Mouse (Mus musculus) heart, postnatal 25 days (tissue): ENCODE data around the gene BC017158. TPM values are rescaled to one million over a fixed set of nuclear protein-coding genes. Genes with fewer than 3 reads are reported as not detected.
"Not testable (repeated sequence)": the region's sequence is repeated elsewhere in the genome, so short reads cannot be mapped to it uniquely, and the experiment has no call there.

Experiments used
- DNase-seq: peaks from one replicate; pipeline ENCODE4 v3.0.0; 2022; ENCODE audit warnings: low spot score
- intact Hi-C: fragments of 180-260 bp; cut with DNase I; formaldehyde crosslinking; loops from one replicate; pipeline ENCODE4 v1.15.1; 2025
- total RNA-seq, 2 experiments: library from RNA; stranded (reverse); gene quantifications; 2 replicates each; pipeline ENCODE4 v1.2.3; 2021

Gene BC017158
- 1 to 10 TPM; 6.1 to 6.4 TPM for total RNA-seq

DNA sequence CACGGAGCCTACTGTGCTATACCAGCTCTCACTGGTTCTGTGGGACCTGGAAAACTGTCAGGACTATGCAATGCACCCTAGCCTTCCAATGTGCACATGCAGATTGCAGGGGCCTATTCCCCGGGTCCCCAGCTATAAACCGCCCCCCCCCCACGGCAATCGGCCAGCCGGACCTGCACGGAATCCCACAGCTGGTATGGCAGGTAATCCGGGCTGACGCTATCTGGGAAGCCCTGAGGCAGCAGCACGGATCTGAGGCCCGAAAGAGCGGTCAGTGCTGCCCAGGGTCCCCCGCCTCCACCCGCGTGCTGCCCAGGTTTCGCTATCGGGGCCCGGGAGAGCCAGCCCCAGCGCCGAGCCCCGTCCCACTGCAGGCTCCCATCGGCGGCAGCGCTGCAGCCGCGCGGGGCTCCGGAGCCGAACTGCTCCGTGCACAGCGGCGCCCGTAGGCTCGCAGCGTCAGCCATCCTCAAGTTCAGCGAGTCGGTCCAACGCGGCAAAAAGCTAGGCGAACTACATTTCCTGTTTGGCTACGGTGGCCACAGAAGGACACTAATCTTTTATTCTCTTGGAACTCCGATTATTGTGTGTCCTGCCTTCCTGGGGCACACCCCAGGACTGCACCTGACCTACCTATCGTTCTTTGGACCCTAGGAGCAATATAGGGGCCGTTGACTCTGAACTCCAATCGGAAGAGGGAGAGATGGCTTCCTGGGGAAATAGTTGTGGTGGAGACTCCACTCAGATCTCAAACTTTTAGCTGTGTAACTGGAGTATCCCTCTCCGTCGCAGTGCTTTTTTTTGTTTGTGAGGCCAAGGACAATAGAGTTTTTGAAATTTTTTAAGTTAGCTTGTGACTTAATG, at the start of gene BC017158:
BC017158 (minus strand) TSS at position 554 of the 864 bp plus-strand sequence.
- DNase-seq, result peak; percentile 49
- intact Hi-C loops, result loop anchor here (2.0 kb wide), 1 partner anchor 49 kb away; no protein-coding TSS in a partner anchor

DNA sequence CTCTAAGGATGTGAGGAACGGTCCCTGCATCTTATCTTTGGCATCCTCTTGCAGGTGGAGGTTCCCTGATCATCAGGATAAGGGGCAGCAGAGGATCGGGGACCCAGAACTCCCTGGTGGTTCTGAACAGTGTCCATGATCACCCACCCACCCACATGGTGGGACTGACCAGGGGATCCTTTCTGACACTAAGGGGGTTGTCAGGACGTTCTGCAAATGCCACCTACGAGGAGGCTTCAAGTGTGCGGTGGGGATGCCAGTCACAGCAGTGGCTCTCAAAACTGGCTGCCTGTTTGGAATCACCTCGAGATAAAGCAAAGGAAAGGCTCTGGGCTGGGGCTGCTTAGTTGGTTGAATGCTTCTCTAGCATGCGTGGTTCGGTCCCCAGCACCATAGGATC, 49.0 kb upstream of the BC017158 start:
- no peak for DNase-seq
- intact Hi-C loops, result no loop called here

DNA sequence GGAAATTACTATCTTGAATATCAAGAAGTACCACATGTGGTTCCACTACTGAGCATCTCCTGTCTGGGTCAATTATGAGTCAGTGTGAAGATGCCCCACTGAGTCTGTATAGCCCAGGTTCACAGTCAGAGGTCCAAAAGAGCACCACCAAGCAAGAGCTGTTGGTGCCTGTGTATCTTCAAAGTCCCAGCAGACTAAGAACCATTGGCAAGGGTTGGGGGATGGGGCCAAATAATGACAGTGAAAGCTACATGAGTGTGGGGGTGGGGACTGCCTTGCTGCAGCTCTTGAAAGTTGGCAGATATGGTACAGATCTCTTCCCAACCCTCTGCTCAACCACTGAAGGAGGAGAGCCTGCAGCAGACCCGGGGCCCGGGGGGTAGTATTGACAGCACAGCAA, 48.6 kb upstream of the BC017158 start:
- intact Hi-C loops, result no loop called here
- DNase-seq, result no peak

DNA sequence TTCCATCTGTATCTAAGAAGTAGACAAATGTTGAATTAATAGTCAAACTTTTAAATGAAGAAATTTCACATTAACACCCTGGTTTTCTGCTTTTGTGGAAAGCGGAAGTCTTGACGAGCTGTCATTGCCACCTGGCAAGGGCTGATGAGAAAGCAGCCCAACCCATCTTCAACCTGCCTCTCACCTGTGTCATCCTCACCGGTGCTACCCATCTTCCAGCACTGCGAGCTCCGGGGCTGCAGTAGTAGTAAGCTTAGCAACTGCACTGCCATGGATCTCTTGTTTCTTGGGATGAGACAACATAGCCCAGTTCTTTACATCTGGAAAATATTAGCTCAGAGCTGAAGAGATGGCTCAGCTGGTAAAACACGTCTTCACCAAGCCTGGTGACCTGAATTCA, 47.7 kb upstream of the BC017158 start:
- intact Hi-C loops, result loop anchor here (2.0 kb wide), 3 partner anchors 41 to 109 kb away; partner anchors contain the start of gene Armc5
- DNase-seq, result no peak

DNA sequence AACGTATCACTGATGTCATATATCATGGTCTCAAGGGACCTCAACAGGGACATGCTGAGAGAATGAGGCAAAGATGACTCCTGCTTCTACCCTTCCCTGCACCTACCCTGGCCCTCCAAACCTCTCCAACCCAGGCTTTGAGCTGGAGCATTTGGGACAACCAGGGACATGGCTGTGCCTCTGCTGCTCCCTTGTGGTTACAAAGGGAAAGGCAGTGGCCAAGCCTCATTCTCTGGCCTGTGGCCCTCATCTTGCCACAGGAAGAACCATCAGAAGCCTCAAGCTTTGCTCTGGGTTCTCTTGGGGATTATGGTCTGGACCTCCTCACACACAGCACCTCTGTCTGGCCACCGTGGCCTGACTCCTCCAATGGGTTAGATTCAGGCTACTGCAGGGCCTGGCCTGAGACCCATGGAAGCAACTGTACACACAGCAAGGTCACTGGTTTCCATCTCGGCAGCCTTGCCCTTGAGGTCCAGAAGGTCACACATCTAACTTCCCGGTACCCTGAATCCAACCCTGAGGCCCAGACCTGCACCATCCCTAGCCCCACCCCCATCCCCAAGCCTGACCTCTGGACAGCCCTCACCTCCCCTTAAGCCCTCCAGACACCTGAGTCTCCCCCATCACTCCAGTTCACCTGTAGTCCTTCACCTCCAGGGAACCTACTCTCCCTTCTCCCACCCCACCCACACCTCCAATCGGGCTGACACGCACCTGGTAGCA, 47.1 kb upstream of the BC017158 start:
- intact Hi-C loops, result loop anchor here (2.0 kb wide), 3 partner anchors 40 to 108 kb away; partner anchors contain the start of gene Armc5
- DNase-seq, result peak; percentile 57

DNA sequence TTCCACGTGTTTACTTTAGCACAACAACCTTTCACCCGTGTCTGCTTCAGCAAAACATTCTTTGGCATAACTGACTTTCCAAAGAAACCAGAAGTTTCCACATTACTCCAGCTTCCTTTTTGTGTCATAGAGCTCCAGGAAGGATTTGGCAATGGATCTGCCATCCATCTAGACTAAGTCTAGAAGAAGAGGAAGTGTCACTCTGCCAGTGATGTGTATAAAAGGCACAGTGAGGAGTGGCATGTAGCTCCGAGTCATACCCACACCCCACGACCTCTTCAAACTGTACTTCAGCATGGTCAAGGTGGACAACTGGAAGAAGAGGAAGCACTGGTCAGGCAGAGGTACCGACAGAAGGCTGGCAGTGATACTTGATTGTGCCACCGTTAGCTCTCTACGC, 46.5 kb upstream of the BC017158 start:
- intact Hi-C loops, result loop anchor here (2.0 kb wide), 3 partner anchors 40 to 108 kb away; partner anchors contain the start of gene Armc5
- no peak for DNase-seq

DNA sequence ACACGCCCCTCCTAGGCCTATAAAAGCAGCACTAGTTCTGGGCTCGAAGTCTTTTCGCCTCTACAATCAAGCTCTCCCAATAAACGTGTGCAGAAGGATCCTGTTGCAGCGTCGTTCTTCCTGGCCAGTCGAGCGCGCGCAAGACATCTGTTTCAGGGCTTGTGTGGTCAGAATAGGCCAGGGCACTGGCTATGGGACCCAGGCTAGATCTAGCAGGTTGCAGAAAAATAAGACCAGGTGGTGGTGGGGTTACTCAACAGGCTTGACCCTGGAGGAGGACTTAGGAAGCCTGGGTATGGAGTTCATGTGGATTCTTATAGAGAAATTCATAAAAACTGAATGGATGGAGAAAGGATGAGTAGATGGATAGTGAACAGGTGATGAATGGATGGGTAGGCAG, 44.7 kb upstream of the BC017158 start:
- intact Hi-C loops, result not testable (repeated sequence)

DNA sequence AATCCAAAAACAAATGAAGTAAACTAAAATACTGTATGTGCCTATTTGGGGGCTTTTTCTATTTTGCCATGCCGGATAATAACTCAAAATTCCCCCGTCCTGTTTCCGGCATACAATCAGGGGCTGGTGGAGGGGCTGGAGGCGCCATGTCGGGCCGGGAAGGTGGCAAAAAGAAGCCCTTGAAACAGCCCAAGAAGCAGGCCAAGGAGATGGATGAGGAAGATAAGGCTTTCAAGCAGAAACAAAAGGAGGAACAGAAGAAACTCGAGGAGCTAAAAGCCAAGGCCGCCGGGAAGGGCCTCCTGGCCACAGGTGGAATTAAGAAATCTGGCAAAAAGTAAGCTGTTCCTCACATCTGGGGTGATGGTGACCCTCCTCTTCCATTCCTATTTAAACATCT, 42.4 kb upstream of the BC017158 start:
- DNase-seq, intact Hi-C loops: not testable (repeated sequence)

More for the DNA sequence above, 44.7 kb upstream of the BC017158 start:
- not testable (repeated sequence) for DNase-seq

DNA sequence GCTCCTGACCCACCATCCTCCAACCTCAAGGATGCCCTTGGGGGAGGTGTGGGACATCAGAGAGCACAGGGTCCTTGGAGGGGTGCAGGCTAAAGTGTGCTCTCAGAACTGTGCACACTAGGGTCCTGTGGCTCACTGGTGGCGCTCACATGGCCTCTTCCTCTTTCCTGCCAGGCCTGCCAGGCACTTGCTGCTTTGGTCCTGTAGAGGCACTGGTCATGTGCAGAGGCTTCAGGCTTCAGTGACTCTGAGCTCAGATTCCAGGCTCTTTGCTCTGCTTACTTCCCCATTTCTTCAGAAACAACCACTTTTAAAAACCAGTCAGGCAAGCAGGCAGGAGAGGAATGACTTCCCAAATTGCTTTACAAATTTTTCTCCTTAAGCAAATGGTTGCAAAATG, 34.9 kb upstream of the BC017158 start:
- intact Hi-C loops, result loop anchor here (10.0 kb wide), 1 partner anchor 468 kb away; no protein-coding TSS in a partner anchor
- DNase-seq, result no peak

DNA sequence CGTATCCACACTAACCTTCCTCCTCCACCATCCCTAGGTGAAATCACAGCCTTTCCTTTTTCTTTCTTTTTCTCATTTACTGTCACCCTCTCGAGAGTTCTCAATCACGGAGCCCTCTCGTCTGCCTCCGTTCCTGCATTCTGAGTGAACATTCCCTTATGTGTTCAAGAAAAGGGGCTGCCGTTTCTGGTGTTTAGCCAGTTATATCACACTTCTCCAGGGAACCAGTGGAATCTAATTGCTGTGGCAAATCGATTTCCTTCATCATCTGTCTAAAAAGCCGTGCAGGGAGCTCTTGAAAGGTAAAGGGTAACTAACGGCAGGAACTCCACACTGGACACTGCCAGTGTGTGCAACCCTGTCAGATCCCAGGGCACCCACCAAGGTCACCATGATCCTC, 33.0 kb upstream of the BC017158 start:
- intact Hi-C loops, result loop anchor here (10.0 kb wide), 1 partner anchor 466 kb away; no protein-coding TSS in a partner anchor
- DNase-seq, result no peak

DNA sequence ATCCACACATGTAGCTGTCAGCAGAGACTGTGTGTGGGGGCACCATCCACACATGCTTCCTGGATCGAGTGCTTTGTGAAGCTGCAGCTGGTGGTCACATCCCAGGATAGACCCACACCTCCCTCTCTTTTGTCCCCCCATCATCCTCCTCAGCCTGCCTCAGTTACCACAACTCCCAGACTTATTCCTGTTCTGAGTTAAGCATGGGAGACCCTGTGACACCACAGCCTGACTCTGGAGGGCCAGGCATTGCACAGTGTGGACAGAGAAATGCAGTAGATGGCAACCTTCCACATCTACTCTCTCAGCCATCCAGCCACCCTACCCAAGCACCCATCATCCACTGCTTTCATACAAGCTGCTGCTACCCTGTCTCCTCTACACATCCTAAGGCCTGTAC, 27.0 kb upstream of the BC017158 start:
- DNase-seq, result no peak
- intact Hi-C loops, result no loop called here

DNA sequence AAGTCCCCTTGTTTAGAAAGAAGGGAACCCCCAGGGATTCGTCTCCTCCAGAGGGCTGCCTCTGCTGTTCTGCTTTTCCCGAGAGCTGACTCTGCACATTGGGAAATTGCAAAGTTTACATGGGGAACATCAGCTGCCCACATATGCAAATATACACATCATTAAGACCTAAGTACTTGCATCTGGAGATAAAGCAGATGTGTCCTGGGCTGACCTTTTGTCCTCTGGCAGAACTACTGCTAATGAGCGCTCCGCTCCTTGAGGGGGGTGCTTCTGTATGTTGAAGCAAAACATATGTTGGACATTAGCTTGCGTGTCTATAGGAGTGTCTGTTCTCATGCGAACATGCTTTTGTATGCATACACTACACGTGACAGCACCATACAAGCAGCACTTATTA, 23.3 kb upstream of the BC017158 start:
- DNase-seq, result no peak
- intact Hi-C loops, result no loop called here

DNA sequence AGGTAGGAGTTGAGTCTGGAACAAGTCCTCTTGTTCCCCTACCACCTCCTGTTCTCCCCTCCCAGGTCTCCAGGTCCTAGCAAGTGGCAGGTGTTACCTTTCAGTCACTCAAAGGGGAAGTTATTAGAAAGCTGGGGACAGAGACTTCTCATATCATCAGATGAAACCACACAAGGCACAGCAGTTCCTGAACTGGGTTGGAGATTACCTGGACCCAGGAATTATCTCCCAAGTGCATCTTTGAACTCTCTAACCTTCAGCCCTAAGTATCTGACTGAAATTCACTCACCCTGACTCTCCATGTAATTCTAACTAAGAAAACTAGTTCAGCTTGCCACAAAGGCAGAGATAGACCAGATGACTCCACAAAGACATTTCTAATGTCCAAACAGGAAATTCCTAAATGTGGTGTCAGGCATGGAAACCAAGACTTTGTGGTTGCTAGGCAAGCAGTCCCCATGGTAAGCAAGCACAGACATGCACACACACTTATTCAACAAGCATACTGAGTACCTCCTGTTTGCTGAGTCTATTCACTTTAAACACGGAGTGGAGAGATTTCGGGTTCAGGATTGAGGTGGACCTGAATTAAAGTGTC, 22.3 kb upstream of the BC017158 start:
- DNase-seq, result no peak
- intact Hi-C loops, result no loop called here

DNA sequence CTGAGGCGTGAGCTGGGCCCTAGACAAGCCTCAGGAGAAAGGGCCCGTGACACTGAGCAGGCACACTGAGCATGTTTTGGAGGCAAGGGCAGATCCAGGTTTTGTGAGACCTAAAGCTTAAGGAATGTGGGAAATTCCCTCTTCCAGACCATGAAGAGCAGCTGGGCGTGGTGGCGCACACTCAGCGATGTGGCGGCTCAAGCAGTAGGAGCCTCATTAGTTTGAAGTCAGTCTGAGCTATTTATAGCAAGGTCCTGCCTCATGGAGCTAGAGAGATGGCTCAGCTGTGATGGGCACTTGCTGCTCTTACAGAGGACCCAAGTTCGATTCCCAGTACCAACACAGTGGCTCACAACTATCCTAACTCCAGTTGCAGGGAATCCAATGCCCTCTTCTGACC, 21.2 kb upstream of the BC017158 start:
- DNase-seq, result no peak
- intact Hi-C loops, result no loop called here

DNA sequence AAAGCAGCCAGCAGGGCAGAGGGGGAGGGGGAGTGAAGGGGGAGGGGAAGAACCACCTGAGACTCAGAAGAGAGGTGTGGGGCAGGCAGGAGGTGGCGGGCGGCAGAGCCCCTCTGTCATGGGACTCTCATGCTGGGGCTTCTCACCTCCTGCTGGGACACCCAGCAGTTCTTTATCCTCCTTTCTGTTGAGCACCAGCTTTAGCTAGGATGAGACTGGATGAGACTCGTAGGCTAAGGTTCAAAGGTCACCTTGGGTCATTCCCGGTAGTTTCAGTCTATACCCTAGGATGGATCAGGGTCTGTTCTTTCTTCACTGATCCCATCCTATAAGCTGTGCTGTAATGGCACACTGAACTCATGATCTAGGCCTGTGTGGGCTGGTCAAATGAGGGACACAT, 19.0 kb upstream of the BC017158 start:
- intact Hi-C loops, result no loop called here
- no peak for DNase-seq

DNA sequence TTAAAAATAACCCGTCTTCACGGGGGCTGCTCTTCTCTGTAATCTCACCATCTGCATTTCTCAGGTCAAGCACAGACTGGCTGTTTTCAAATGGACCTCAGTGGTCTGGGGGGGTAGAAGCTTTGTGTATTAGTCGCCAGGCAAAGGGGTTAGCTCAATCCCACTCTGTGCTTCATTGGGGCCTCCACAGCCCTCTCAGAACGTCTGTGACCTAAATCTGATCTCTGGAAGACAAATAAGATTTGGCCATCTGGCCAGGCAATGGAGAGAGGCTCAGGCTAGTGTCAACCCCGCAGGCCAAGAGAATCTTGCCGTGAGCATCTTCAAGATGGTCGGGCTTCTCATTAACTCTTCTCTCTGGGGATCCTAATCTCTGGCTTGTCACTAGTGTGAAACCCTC, 16.5 kb upstream of the BC017158 start:
- intact Hi-C loops, result no loop called here
- DNase-seq, result no peak

DNA sequence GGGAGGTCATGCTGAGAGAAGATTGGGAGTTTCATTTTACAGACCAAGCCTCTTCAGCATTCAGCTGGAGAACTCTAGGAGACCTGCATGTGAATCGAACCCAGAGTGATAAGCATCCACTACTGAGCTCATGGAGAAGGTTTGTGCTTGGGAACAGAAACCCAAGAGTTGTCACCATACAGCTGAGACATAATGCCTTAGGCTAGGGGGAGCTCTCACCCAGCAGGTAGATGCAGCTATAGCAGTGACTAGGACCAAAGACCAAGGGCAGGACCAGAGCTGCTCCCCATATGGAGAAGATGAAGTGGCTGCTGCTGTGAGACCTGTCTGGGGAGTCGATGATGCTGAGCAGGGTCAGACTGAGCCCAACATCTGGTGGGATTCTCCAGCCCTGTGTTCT, 15.6 kb upstream of the BC017158 start:
- intact Hi-C loops, result no loop called here
- DNase-seq, result no peak

DNA sequence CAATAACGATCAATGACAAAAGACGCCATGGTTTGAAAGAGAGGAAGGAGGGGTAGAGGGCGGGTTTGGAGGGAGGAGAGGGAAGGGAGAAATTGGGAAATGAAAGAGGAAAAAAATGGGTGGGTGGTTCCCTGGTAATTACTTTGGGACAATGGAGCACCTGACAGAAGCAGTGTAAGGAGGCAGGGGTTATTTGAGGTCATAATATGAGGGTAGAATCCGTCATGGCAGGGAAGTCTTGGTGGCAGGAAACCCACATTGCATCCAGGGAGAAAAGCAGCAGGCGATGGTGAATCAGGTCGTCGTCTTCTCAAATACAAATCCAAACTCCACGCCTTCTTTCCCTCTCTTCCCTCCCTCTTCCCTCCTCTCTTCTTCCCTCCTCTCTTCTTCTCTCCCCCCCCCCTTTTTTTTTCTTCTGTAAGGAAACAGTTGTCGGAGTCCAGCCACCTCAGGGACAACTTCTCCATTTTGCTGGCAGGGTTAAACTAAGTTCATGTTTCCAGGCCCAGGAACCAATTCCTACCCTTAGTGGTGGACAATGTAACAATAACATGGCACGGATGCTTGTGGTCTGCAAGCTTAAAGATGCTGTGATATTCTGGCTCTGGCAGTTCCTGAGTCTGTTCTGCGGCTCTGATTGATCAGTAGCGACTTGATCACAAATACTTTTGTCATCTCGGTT, 14.5 kb upstream of the BC017158 start:
- intact Hi-C loops, result no loop called here

DNA sequence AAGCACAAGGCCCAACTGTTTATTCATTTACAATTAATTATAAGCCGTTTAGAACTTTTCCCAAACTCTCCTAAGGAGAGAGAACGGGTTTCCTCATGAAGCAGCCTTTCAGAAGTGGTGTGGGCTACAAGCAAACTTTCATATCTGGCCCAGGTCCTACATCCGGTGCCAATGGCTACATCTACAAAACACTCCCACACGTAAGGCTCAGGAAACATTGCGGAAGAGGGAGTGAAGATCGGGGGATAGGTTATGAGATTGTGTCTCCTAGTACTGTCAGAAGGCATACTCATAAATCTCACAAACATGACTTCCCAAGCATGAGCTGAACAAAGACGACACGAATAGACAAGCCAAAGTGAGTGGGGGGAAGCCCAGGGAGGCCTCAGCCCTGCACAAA, 13.8 kb upstream of the BC017158 start:
- intact Hi-C loops, result no loop called here
- no peak for DNase-seq

More for the DNA sequence above, 14.5 kb upstream of the BC017158 start:
- DNase-seq, result no peak

DNA sequence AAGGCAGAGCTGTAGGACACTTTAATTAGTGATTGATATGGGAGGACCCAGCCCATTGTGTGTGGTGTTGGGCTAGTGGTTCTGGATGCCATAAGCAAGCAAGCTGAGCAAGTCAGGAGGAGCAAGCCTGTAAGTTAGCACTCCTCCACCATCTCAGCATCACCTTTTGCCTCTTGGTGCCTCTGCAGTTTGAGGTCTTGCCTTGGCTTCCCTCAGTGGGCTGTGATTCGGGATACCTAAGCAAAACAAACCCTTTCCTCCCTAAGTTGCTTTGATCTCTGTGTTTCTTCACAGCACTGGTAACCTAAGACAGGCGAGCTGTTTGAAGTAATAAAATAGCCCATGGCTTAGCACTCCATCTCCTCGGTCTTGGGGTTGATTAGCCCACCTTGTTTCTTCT, 13.3 kb upstream of the BC017158 start:
- DNase-seq, result no peak

More for the DNA sequence above, 13.3 kb upstream of the BC017158 start:
- intact Hi-C loops, result no loop called here
